Mouse (Mus musculus): Measurements from ENCODE around the gene Prcd.

GRCm38 (mm10) chr11:116674616-116675379 lies 21.5 kb downstream of the Prcd start:
- TF ChIP-seq POLR2A (IDR thresholded peaks at IDR 0.05; ENCODE audit: borderline replicate concordance, low read depth, low read length) (no peak), CTCF (IDR thresholded peaks at IDR 0.05; ENCODE audit: low read depth, low read length) (no peak)

Measured in bone marrow macrophage, adult 2 months (primary cell).